Mouse (Mus musculus) heart, embryonic 11.5 days (tissue): Measurements from ENCODE around the gene Glra2. TPM values are rescaled to one million over a fixed set of nuclear protein-coding genes. Genes with fewer than 3 reads are reported as not detected.
"Not testable (repeated sequence)": the region's sequence is repeated elsewhere in the genome, so short reads cannot be mapped to it uniquely, and the experiment has no call there.

Source experiments
- ATAC-seq: fragments of 200-750 bp; cut with Nextera tagmentation; replicated peaks from 2 replicates; pipeline ENCODE4 v1.8.0; 2017; ENCODE audit warnings: moderate library complexity; ENCODE audit not compliant: insufficient number of reproducible peaks, low FRiP score, low TSS enrichment
- H3K27ac ChIP-seq: fragments of 300-500 bp; sonication (generic); 2 replicates; pipeline ENCODE4 v1.5.1; 2014; ENCODE audit warnings: mild to moderate bottlenecking, low read depth, low read length
- H3K27me3 ChIP-seq: fragments of 300-500 bp; sonication (generic); 2 replicates; pipeline ENCODE4 v1.6.1; 2014; ENCODE audit warnings: mild to moderate bottlenecking, low read length, mixed read lengths; ENCODE audit not compliant: control insufficient read depth, insufficient read depth
- H3K36me3 ChIP-seq: fragments of 300-500 bp; sonication (generic); 2 replicates; pipeline ENCODE4 v1.6.1; 2014; ENCODE audit warnings: mild to moderate bottlenecking, low read length, moderate library complexity, mixed read lengths; ENCODE audit not compliant: control insufficient read depth, insufficient read depth
- H3K4me1 ChIP-seq: fragments of 300-500 bp; sonication (generic); 2 replicates; pipeline ENCODE4 v1.6.1; 2014; ENCODE audit warnings: low read length; ENCODE audit not compliant: control insufficient read depth, insufficient read depth
- H3K4me2 ChIP-seq: fragments of 300-500 bp; sonication (generic); 2 replicates; pipeline ENCODE4 v1.6.1; 2014; ENCODE audit warnings: mild to moderate bottlenecking, moderate library complexity
- H3K4me3 ChIP-seq: fragments of 300-500 bp; sonication (generic); 2 replicates; pipeline ENCODE4 v1.5.1; 2014; ENCODE audit warnings: low read depth, low read length
- H3K9ac ChIP-seq: fragments of 300-500 bp; sonication (generic); 2 replicates; pipeline ENCODE4 v1.6.1; 2014; ENCODE audit warnings: mild to moderate bottlenecking, low read depth, low read length, moderate library complexity
- H3K9me3 ChIP-seq: fragments of 300-500 bp; sonication (generic); replicated peaks from 2 replicates; pipeline ENCODE4 v1.6.1; 2016; ENCODE audit warnings: low read length; ENCODE audit not compliant: control insufficient read depth
- WGBS: fragments of 180-500 bp; shearing (Covaris S2); extraction: QIAGEN DNeasy Blood & Tissue Kit; methylation state at CpG from one replicate; pipeline ENCODE4 v1.1.7; 2014; ENCODE audit not compliant: insufficient replicate concordance; 5-methylcytosine and 5-hydroxymethylcytosine counted together
- polyA plus RNA-seq: library from polyadenylated mRNA; unstranded; fragments of >200 nt; fragmentation: Nextera tagmentation; extraction: Ambion mirVana; gene quantifications from 2 replicates; pipeline ENCODE4 v1.2.1, GENCODE M21; 2014

Gene Glra2
- not detected in 2 replicates for polyA plus RNA-seq

DNA sequence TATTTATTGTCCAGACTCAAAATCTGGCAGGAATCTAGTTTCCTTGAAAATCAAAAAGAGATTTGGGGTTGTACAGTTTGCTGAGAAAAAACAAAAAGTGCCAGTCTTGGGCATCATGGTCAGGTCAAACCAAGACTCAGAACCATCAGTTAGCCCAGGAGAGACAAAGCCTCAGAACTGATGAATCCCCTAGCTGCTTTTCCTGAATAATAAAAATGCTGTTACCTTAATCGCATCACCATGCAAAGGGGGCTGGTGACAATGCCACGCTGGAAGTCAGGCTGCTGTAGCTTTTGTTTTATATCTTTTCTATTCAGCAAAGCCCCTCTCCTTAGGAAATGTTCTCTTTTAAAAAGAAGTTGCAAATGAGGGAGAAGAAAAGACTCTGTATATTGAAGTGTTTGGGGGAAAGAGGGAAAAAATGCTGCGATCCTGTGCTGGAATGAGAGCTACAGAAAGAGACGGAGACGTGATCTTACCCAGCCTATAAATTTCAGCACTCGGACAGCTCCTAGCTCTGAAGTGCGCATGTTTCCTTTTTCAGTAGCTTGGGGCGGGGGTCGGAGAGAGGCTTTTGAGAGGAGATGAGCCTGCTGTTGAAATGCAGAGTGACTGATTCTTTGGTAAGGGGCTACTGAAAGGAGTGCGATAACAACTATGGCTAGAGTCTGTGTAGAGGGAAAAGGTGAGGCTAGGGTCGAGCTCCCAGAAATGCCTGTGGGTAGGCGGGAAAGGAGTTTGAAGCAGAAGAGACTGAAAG lies at the start of gene Glra2:
Glra2 (minus strand) TSS at position 455 of the 760 bp plus-strand sequence.
- Histone ChIP-seq H3K4me3 (peak within 1 kb of the TSS; percentile 25), H3K27me3 (no peaks in the 10 kb centered on the region), H3K9ac (no peak within 1 kb of the TSS), H3K36me3 (no peaks in the 10 kb centered on the region), H3K4me1 (no peaks in the 10 kb centered on the region), H3K9me3 (no peaks in the 10 kb centered on the region), H3K4me2 (peak within 1 kb of the TSS; percentile 59), H3K27ac (no peak within 1 kb of the TSS)
- ATAC-seq, result no peak
- WGBS, result 17% methylated on average over 12 of the region's 12 CpGs

DNA sequence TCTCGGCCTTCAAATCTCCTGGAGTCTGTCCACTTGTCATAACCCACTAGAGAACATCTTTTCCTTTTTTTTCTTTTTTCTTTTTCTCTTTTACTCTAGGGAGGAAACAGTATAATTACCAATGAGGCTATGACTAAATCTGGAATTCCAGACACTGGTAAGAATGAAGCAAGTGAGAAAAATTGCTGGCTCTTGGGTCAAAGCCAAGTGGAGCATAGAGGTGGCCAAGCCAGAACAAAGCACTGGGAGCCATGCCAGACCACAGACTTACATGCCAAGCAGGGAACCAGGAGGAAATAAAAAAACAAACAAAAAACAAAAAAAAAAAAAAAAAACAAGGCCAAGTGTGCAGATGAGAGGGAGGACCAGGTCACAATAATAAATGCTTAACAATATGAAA lies 35.6 kb upstream of the Glra2 start:
- ATAC-seq, result no peak
- H3K36me3 ChIP-seq, result no peaks in the 10 kb centered on the region
- H3K4me1 ChIP-seq, result no peaks in the 10 kb centered on the region
- no peak overlapping the region for H3K27ac ChIP-seq
- 61% methylated on average over 1 of the region's 1 CpGs for WGBS
- no peaks in the 10 kb centered on the region for H3K27me3 ChIP-seq
- no peak overlapping the region for H3K4me3 ChIP-seq
- no peak overlapping the region for H3K9ac ChIP-seq
- no peak overlapping the region for H3K4me2 ChIP-seq
- no peaks in the 10 kb centered on the region for H3K9me3 ChIP-seq

DNA sequence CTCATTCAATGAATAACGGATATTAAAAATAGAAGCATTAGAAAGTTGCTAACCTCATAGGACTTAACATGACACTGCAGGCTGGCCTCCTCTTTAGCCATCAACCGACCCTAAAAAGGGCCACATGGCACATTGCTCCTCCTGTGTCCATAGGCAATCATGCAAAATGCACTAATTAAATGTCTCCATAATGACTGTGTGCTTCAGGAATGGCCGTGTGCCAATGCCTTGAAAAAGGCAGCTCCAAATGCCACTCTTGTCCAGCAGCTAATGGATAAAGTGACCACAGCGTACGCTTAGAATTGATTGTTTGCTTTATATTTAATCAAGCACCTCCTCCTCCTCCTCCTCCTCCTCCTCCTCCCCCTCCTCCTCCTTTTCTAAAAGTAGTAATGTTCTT lies 17.4 kb upstream of the Glra2 start:
- no peak overlapping the region for H3K27ac ChIP-seq
- no peaks in the 10 kb centered on the region for H3K9me3 ChIP-seq
- ATAC-seq, result no peak
- no peak overlapping the region for H3K4me3 ChIP-seq
- no peak overlapping the region for H3K9ac ChIP-seq
- no peaks in the 10 kb centered on the region for H3K36me3 ChIP-seq
- H3K27me3 ChIP-seq, result no peaks in the 10 kb centered on the region
- 78% methylated on average over 5 of the region's 5 CpGs for WGBS
- H3K4me2 ChIP-seq, result no peak overlapping the region
- H3K4me1 ChIP-seq, result no peaks in the 10 kb centered on the region

DNA sequence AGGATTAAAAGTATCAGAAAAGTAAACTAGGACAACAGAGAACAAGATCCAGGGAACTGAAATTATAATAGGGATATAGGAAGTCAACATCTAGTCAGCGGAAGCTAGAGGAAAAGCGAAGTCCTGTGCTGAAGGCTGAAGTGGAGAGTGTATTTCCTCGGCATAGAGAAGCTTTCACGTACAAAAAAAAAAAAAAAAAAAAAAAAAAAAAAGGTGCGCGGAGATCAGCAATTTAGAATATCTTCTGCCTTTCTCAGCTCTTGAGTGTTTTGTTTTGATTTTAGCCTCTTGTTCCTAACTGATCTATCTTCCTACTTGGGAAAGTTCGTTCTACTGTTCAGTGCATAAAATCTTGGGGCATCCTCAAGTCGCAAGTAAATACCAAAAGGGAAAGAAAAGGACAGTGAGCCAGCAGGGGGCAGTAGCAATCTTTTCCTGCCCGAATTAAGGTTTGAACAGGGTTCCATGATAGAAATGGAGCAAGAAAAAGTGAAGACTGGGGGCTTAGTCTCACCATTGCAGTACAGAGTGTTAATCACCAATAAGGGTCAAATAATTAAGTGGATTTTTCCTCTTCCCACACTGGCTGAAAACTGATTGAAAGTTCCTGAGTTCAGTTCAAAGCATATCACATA lies 623 bp upstream of the Glra2 start:
- Histone ChIP-seq H3K4me3 (peak overlapping the region; percentile 25), H3K4me1 (no peaks in the 10 kb centered on the region)
- WGBS, result 24% methylated on average over 8 of the region's 9 CpGs

DNA sequence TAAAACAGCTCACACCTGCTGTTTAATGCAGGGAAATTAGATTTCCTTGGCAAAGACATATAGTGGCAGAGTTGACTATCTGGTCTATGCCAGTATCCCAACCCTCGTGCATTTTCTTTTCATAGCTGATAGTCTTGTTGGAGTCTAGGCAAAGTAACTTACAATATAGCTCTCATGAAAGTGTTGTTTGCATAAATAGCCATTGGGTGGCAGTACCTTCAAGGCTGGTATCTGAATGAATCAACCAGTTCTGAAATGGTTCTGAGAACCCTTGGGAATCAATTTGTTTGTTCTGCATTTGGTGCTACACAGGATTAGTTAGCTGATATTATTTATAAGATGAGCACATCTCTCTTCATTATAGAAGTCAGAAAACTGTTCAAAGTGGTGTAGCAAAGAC lies 133.6 kb downstream of the Glra2 start:
- no peak overlapping the region for H3K4me2 ChIP-seq
- no peak for ATAC-seq
- WGBS, result 51% methylated on average over 1 of the region's 1 CpGs

More for the DNA sequence above, 623 bp upstream of the Glra2 start:
- no peak overlapping the region for H3K9ac ChIP-seq
- peak overlapping the region; percentile 59 for H3K4me2 ChIP-seq
- no peak overlapping the region for H3K27ac ChIP-seq
- H3K36me3 ChIP-seq, result no peaks in the 10 kb centered on the region
- H3K9me3 ChIP-seq, result no peaks in the 10 kb centered on the region
- H3K27me3 ChIP-seq, result no peaks in the 10 kb centered on the region
- no peak for ATAC-seq

DNA sequence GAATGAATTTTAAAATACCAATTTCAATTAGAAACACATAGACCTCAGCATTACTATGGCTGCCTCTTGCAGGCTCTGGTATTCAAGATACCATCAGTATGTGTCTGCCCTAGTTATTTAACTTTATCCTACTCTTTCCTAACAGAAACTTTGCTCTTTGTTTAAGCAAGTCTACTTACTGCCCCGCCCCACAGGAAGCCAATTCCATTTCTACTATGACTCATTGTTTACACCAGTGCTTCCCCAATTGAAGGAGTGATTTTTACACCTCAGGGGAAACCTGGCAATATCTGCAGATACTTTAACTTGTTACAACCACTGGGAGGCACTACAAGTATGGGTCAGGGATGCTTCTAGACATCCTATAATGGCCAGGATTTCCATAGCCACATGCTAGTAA lies 136.0 kb downstream of the Glra2 start:
- no peak overlapping the region for H3K4me3 ChIP-seq
- no peak overlapping the region for H3K9ac ChIP-seq
- WGBS, result 23% methylated on average over 1 of the region's 1 CpGs
- no peak overlapping the region for H3K27ac ChIP-seq
- no peaks in the 10 kb centered on the region for H3K4me1 ChIP-seq
- H3K36me3 ChIP-seq, result no peaks in the 10 kb centered on the region
- no peak overlapping the region for H3K4me2 ChIP-seq
- no peaks in the 10 kb centered on the region for H3K27me3 ChIP-seq
- H3K9me3 ChIP-seq, result no peaks in the 10 kb centered on the region
- no peak for ATAC-seq

More for the DNA sequence above, 133.6 kb downstream of the Glra2 start:
- Histone ChIP-seq H3K9ac (no peak overlapping the region), H3K27me3 (no peaks in the 10 kb centered on the region), H3K36me3 (no peaks in the 10 kb centered on the region), H3K4me3 (no peak overlapping the region), H3K4me1 (no peaks in the 10 kb centered on the region), H3K9me3 (no peaks in the 10 kb centered on the region), H3K27ac (no peak overlapping the region)

DNA sequence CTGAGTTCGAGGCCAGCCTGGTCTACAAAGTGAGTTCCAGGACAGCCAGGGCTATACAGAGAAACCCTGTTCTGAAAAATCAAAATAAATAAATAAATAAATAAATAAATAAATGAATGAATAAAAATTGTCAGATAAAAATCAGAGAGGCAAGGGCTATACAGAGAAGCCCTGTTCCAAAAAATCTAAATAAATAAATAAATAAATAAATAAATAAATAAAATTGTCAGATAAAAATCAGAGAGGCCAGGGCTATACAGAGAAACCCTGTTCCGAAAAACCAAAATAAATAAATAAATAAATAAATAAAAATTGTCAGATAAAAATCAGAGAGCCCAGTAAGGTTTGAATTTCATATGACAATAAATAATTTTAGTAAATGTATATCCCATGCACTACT lies 144.2 kb downstream of the Glra2 start:
- not testable (repeated sequence) for H3K27me3 ChIP-seq, H3K27ac ChIP-seq, H3K9me3 ChIP-seq, H3K4me3 ChIP-seq, H3K4me2 ChIP-seq, H3K36me3 ChIP-seq, ATAC-seq, H3K4me1 ChIP-seq, H3K9ac ChIP-seq
- WGBS, result 86% methylated on average over 2 of the region's 2 CpGs

DNA sequence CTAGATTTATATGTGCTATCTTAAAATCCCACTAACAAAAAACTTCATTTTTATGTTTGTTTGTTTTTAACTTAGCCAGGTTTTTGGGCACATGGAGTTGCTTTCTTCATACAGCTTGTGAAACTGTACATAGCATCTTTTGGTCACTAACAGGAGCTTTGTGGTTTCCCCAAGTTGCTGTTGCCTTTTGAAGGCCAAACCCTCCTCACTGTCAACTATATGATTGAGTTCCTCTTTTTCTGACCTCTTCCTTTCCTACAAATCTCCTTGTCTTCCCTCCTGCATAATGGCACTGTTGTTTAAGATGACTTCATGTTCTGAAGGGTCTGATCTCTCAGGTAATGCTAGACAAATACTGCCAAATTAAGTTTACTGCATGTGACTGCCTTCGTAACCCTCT lies 170.6 kb downstream of the Glra2 start:
- WGBS, result 75% methylated on average over 1 of the region's 1 CpGs
- no peak overlapping the region for H3K4me2 ChIP-seq
- no peak for ATAC-seq
- no peak overlapping the region for H3K27ac ChIP-seq
- no peak overlapping the region for H3K4me3 ChIP-seq
- H3K9me3 ChIP-seq, result no peaks in the 10 kb centered on the region
- no peaks in the 10 kb centered on the region for H3K36me3 ChIP-seq
- H3K27me3 ChIP-seq, result no peaks in the 10 kb centered on the region
- no peaks in the 10 kb centered on the region for H3K4me1 ChIP-seq
- H3K9ac ChIP-seq, result no peak overlapping the region

DNA sequence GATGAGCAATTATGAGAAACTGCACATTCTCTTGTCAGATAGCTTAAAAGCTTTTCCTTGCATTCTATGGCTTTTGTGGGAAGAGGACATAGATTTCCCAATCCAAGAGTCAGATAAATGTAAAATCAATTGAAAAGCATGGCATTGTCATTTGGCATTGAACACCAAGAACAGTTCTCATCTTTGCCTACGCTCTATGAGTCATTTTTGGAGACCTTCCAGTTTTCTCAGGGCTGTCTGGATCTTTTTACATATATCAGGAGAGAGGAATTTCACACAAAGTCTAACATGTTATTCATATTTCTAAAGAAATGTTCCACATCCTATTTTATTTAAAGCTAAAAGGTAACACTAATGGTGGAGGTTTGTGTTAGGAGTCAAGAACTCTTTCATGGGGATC lies 223.0 kb downstream of the Glra2 start:
- no peaks in the 10 kb centered on the region for H3K4me1 ChIP-seq
- H3K36me3 ChIP-seq, result no peaks in the 10 kb centered on the region
- 59% methylated on average over 1 of the region's 1 CpGs for WGBS
- no peak for ATAC-seq
- H3K27me3 ChIP-seq, result no peaks in the 10 kb centered on the region
- H3K27ac ChIP-seq, result no peak overlapping the region
- H3K9me3 ChIP-seq, result no peaks in the 10 kb centered on the region
- H3K4me3 ChIP-seq, result no peak overlapping the region
- no peak overlapping the region for H3K9ac ChIP-seq
- no peak overlapping the region for H3K4me2 ChIP-seq
